Mouse (Mus musculus) limb, embryonic 14.5 days (tissue): ENCODE measurements around the gene Dcdc2c. TPM values are rescaled to one million over a fixed set of nuclear protein-coding genes. Genes with fewer than 3 reads are reported as not detected.
A peak's percentile ranks its signal among the peaks of the same experiment; 100 is the strongest.

Source experiments
- ATAC-seq: fragments of 200-750 bp; cut with Nextera tagmentation; 2 replicates; pipeline ENCODE4 v1.8.0; 2017; ENCODE audit warnings: low read depth, moderate number of reproducible peaks, moderate TSS enrichment; ENCODE audit not compliant: low FRiP score
- DNase-seq: peaks from one replicate; pipeline ENCODE4 v3.0.0-alpha.2; 2015; ENCODE audit warnings: low spot score
- H3K27ac ChIP-seq: fragments of 300-500 bp; sonication (generic); replicated peaks from 2 replicates; pipeline ENCODE4 v1.5.1; 2014; ENCODE audit warnings: low read depth, mild to moderate bottlenecking, low read length, moderate library complexity, mixed read lengths
- H3K27me3 ChIP-seq: fragments of 300-500 bp; sonication (generic); 2 replicates; pipeline ENCODE4 v1.6.1; 2014; ENCODE audit warnings: low read length, mixed read lengths; ENCODE audit not compliant: control insufficient read depth, insufficient read depth
- H3K36me3 ChIP-seq: fragments of 300-500 bp; sonication (generic); 2 replicates; pipeline ENCODE4 v1.6.1; 2014; ENCODE audit warnings: mild to moderate bottlenecking, low read length, moderate library complexity, mixed read lengths; ENCODE audit not compliant: control insufficient read depth, insufficient read depth
- H3K4me1 ChIP-seq: fragments of 300-500 bp; sonication (generic); 2 replicates; pipeline ENCODE4 v1.6.1; 2014; ENCODE audit warnings: antibody characterized with exemption, low read length, mixed read lengths; ENCODE audit not compliant: control insufficient read depth, insufficient read depth
- H3K4me2 ChIP-seq: fragments of 300-500 bp; sonication (generic); replicated peaks from 2 replicates; pipeline ENCODE4 v1.6.1; 2014; ENCODE audit warnings: low read depth, mild to moderate bottlenecking, low read length, moderate library complexity; ENCODE audit not compliant: severe bottlenecking
- H3K4me3 ChIP-seq: fragments of 300-500 bp; sonication (generic); replicated peaks from 2 replicates; pipeline ENCODE4 v1.5.1; 2014; ENCODE audit warnings: low read length
- H3K9ac ChIP-seq: fragments of 300-500 bp; sonication (generic); 2 replicates; pipeline ENCODE4 v1.6.1; 2014; ENCODE audit warnings: mild to moderate bottlenecking, low read depth, low read length, moderate library complexity; ENCODE audit not compliant: severe bottlenecking
- H3K9me3 ChIP-seq: fragments of 300-500 bp; sonication (generic); 2 replicates; pipeline ENCODE4 v1.6.1; 2016; ENCODE audit warnings: low read length; ENCODE audit not compliant: control insufficient read depth
- POLR2A ChIP-seq: fragments of 200-500 bp; IDR thresholded peaks from 2 replicates; pipeline ENCODE4 v1.8.0; 2012; ENCODE audit warnings: inconsistent platforms, mild to moderate bottlenecking, moderate library complexity, borderline replicate concordance; ENCODE audit not compliant: insufficient read depth, insufficient read length; ENCODE audit errors: extremely low read depth
- WGBS: fragments of 180-500 bp; shearing (Covaris S2); extraction: QIAGEN DNeasy Blood & Tissue Kit; methylation state at CpG from one replicate; pipeline ENCODE4 v1.1.7; 2014; 5-methylcytosine and 5-hydroxymethylcytosine counted together
- polyA plus RNA-seq, 2 experiments: library from polyadenylated mRNA; depleted of rRNA in 1 of 2; stranded (reverse) in 1 of 2; unstranded in 1 of 2; fragments of >200 nt; fragmentation: Nextera tagmentation in 1 of 2; extraction: Ambion mirVana in 1 of 2; gene quantifications; 2 replicates each; pipeline versions ENCODE4 v1.2.1 to v1.2.3; 2012 to 2014

Dcdc2c gene
- polyA plus RNA-seq, 2 experiments, result 0.06 TPM; not detected in 1

- Histone ChIP-seq H3K27ac (no peak overlapping the region), H3K9me3 (no peaks in the 10 kb centered on the region), H3K36me3 (no peaks in the 10 kb centered on the region), H3K4me1 (no peaks in the 10 kb centered on the region), H3K9ac (no peak overlapping the region), H3K27me3 (no peaks in the 10 kb centered on the region), H3K4me3 (no peak overlapping the region), H3K4me2 (no peak overlapping the region)
- TF ChIP-seq POLR2A, result no peak
- DNase-seq (no peak), ATAC-seq (no peak)
- 33% methylated on average over 5 of the region's 5 CpGs for WGBS
These were observed 42.4 kb downstream of the Dcdc2c start for GRCm38 (mm10) chr12:28509699-28510280.

DNA sequence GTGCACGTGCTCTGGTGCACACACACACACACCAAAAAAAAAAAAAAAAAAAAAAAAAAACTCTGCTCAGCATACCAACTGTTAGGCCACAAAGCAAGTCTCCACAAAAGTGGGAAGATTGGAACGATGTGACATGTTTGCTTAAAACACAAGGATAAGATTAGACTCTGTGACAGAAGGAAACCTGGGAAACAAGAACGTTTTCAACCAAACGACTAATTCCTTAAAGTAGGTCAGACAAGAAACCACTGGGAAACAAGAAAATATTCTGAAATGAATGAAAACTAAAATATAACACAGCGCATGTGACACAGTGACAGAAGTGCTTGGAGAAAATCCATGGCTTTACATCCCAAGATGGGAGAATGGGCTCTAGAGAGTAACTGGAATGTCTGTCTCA is 57.9 kb downstream of the Dcdc2c start:
- Histone ChIP-seq H3K27me3 (no peaks in the 10 kb centered on the region), H3K4me3 (no peak overlapping the region), H3K27ac (no peak overlapping the region), H3K4me1 (no peaks in the 10 kb centered on the region), H3K9me3 (no peaks in the 10 kb centered on the region), H3K36me3 (no peaks in the 10 kb centered on the region), H3K9ac (no peak overlapping the region), H3K4me2 (no peak overlapping the region)
- ATAC-seq (no peak), DNase-seq (no peak)
- 84% methylated on average over 5 of the region's 5 CpGs for WGBS
- TF ChIP-seq POLR2A, result no peak

DNA sequence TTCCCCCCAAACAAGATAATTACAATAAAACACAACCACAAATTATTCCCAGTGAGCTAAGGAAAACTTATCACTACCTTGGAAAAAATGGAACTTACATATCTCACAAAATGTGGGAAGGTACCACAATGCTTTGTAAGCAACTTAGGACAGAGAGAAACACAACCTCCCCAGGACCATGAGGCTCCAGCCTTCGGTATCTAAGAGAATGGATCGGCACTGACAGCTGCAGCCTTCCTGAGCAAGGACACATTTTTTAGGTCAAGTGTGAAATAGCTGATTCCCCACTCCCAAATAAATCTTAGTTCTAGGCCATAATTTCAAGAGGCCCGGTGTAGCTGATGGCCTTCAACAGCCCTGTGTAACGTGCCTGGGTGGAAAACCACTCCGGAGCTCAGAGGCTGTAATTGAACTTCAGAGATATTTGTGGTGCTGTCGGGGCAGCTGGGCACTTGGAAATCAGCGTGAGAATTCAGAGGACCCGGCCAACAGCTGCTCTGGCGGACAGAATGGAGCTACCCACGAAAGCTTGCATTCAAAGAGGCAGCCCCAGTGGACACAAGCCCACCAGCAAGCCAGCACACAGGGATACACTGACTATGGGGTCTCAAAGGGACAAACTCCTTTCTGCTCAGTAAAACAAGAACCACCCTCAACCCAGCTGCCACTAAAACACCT is 69.6 kb downstream of the Dcdc2c start:
- Histone ChIP-seq H3K36me3 (no peaks in the 10 kb centered on the region), H3K9me3 (no peaks in the 10 kb centered on the region), H3K27ac (no peak overlapping the region), H3K4me2 (no peak overlapping the region), H3K4me3 (no peak overlapping the region), H3K27me3 (no peaks in the 10 kb centered on the region), H3K4me1 (no peaks in the 10 kb centered on the region), H3K9ac (no peak overlapping the region)
- no peak for TF ChIP-seq POLR2A
- 65% methylated on average over 10 of the region's 10 CpGs for WGBS
- DNase-seq (peak; percentile 23), ATAC-seq (peak; percentile 65; the same call in 1 of the 2 replicates)

DNA sequence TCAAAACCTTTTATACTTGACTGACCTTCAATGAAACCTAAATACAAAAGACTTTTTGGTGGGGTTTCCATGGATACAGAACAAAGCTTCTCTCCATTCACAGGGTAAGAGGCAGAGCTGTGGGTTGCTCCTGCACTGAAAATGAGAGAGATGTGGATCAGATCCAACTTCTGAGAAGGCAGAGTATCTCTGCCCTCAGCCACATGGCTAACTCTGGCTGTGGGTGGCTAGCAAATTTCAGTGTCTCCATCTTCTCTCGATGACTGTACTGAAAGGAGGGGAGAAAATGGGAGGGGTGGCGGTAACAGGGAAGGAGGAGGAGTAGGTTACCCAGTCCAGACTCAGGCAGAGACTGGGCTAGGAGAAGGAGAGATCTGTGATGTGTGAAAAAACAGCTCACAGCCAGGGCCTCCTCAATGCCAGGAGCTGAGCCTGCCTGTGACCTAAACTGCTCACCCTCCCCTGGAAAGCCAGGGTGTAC is 91.2 kb downstream of the Dcdc2c start:
- no peaks in the 10 kb centered on the region for H3K4me1 ChIP-seq
- no peak overlapping the region for H3K4me3 ChIP-seq
- DNase-seq (no peak), ATAC-seq (no peak)
- H3K36me3 ChIP-seq, result no peaks in the 10 kb centered on the region
- H3K4me2 ChIP-seq, result no peak overlapping the region
- no peaks in the 10 kb centered on the region for H3K9me3 ChIP-seq
- H3K27ac ChIP-seq, result no peak overlapping the region
- no peak for TF ChIP-seq POLR2A
- no peak overlapping the region for H3K9ac ChIP-seq
- no peaks in the 10 kb centered on the region for H3K27me3 ChIP-seq
- WGBS, result 77% methylated on average over 2 of the region's 2 CpGs

DNA sequence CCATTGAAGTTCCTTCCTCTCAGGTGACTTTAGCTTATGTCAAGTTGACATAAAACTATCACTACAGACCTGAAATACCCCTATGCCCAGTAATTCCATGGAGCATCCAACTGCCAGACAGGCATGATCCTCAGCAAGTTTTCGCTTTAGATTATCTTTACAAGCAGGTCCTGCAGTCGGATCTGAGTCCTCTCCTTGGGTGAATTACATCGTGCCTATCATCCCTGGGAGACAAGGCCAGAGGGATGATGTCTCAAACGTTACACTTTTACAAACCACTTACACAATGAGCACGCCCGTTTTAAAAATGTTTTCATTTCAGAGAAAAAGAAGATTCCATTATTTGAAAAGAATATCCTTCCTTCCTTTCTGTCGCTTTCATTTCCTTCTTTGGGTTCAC is 91.7 kb downstream of the Dcdc2c start:
- Histone ChIP-seq H3K4me3 (no peak overlapping the region), H3K9me3 (no peaks in the 10 kb centered on the region), H3K4me1 (no peaks in the 10 kb centered on the region), H3K36me3 (no peaks in the 10 kb centered on the region), H3K27ac (no peak overlapping the region), H3K4me2 (no peak overlapping the region), H3K27me3 (no peaks in the 10 kb centered on the region), H3K9ac (no peak overlapping the region)
- no peak for TF ChIP-seq POLR2A
- 83% methylated on average over 7 of the region's 7 CpGs for WGBS
- ATAC-seq, result no peak
- DNase-seq, result no peak
